Mouse (Mus musculus) frontal cortex, adult (tissue): ENCODE measurements around the gene Asb12.
"Not testable (repeated sequence)": the region's sequence is repeated elsewhere in the genome, so short reads cannot be mapped to it uniquely, and the experiment has no call there.

Experiments used
- ATAC-seq: cut with Nextera tagmentation; 2 replicates; pipeline ENCODE4 v1.9.2; 2017; ENCODE audit warnings: mild to moderate bottlenecking, moderate library complexity, mixed read lengths; ENCODE audit not compliant: low TSS enrichment

Gene Asb12

GRCm38 (mm10) chrX:95557887-95558286, at the start of gene Asb12, which contains the start of gene Pfn5:
Gene Asb12 (minus strand): TSS chrX:95557987.
Gene Pfn5 (plus strand): TSS chrX:95558104.
- ATAC-seq: no peak

GRCm38 (mm10) chrX:95600609-95601008, 42.8 kb upstream of the Asb12 start:
- ATAC-seq: no peak

- no peak for ATAC-seq
These were observed 3.5 kb downstream of the Asb12 start for GRCm38 (mm10) chrX:95554321-95554720.

GRCm38 (mm10) chrX:95535493-95535892, 22.3 kb downstream of the Asb12 start:
- ATAC-seq: not testable (repeated sequence)

GRCm38 (mm10) chrX:95525166-95525565, 32.6 kb downstream of the Asb12 start:
- ATAC-seq: no peak

GRCm38 (mm10) chrX:95523883-95524282, 33.9 kb downstream of the Asb12 start:
- ATAC-seq: no peak

- ATAC-seq: no peak
These were observed 100.6 kb downstream of the Asb12 start for GRCm38 (mm10) chrX:95457166-95457565.

GRCm38 (mm10) chrX:95445866-95446265, 111.9 kb downstream of the Asb12 start:
- ATAC-seq: no peak

- no peak for ATAC-seq
These were observed 112.6 kb downstream of the Asb12 start for GRCm38 (mm10) chrX:95445141-95445540.

GRCm38 (mm10) chrX:95444776-95445111, 113.0 kb downstream of the Asb12 start, which contains the start of gene Amer1:
Gene Amer1 (minus strand): TSS chrX:95444872.
- peak; percentile 92 for ATAC-seq

GRCm38 (mm10) chrX:95443898-95444775, 113.7 kb downstream of the Asb12 start:
- peak; percentile 66 for ATAC-seq

- ATAC-seq: no peak
These were observed 114.4 kb downstream of the Asb12 start for GRCm38 (mm10) chrX:95443390-95443789.

GRCm38 (mm10) chrX:95442261-95442660, 115.5 kb downstream of the Asb12 start:
- no peak for ATAC-seq

GRCm38 (mm10) chrX:95441290-95441689, 116.5 kb downstream of the Asb12 start:
- no peak for ATAC-seq

- ATAC-seq: no peak
These were observed 119.3 kb downstream of the Asb12 start for GRCm38 (mm10) chrX:95438491-95438890.

- no peak for ATAC-seq
These were observed 120.6 kb downstream of the Asb12 start for GRCm38 (mm10) chrX:95437236-95437635.
